Mouse (Mus musculus) G1E (cell line): Measurements from ENCODE around the gene Zfp691.

Source experiments
- CTCF ChIP-seq: IDR thresholded peaks from 2 replicates; pipeline ENCODE4 v1.5.1; 2012; ENCODE audit warnings: low read depth, low read length, inconsistent platforms, mixed read lengths
- GATA1 ChIP-seq: IDR thresholded peaks from 2 replicates; pipeline ENCODE4 v1.6.1; 2012; ENCODE audit warnings: borderline replicate concordance, low read length, inconsistent platforms, mixed read lengths
- GATA2 ChIP-seq: IDR thresholded peaks from 2 replicates; pipeline ENCODE4 v1.6.1; 2012; ENCODE audit warnings: low read depth, low read length, inconsistent platforms, borderline replicate concordance
- POLR2AphosphoS5 ChIP-seq: IDR thresholded peaks from 2 replicates; pipeline ENCODE4 v1.6.1; 2012; ENCODE audit warnings: low read depth, low read length, inconsistent platforms; ENCODE audit not compliant: insufficient replicate concordance
- TAL1 ChIP-seq: conservative IDR thresholded peaks from 2 replicates; pipeline ENCODE4 v1.6.1; 2012; ENCODE audit warnings: low read depth, low read length, inconsistent platforms, mixed read lengths

GRCm38 (mm10) chr4:119121249-119121648 is 52.7 kb downstream of the Zfp691 start:
- TF ChIP-seq CTCF (no peak), GATA1 (no peak), GATA2 (no peak), POLR2AphosphoS5 (no peak), TAL1 (no peak)
